Mouse (Mus musculus) limb, embryonic 15.5 days (tissue): ENCODE measurements around the gene Wfdc6a. TPM values are rescaled to one million over a fixed set of nuclear protein-coding genes. Genes with fewer than 3 reads are reported as not detected.

ENCODE experiments used
- polyA plus RNA-seq: library from polyadenylated mRNA; unstranded; fragments of >200 nt; fragmentation: Nextera tagmentation; extraction: Ambion mirVana; gene quantifications from 2 replicates; pipeline ENCODE4 v1.2.1, GENCODE M21; 2015

Gene Wfdc6a
- polyA plus RNA-seq, 1 experiment from 2014 or later: 0.19 TPM

Other genes starting within 250 kb of the Wfdc6a start
- gene Slpi, start 196.4 kb downstream of the Wfdc6a start, polyA plus RNA-seq: 4.3 TPM in 2 replicates
- 1.2 and 1.3 TPM in 2 replicates for gene Rbpjl, start 182.3 kb downstream of the Wfdc6a start, polyA plus RNA-seq
- gene Matn4, start 180.3 kb downstream of the Wfdc6a start, polyA plus RNA-seq: 108 and 113 TPM in 2 replicates
- gene Sdc4, start 141.6 kb downstream of the Wfdc6a start, polyA plus RNA-seq: 107 and 110 TPM in 2 replicates
- gene Sys1, start 128.5 kb downstream of the Wfdc6a start, polyA plus RNA-seq: 54.5 and 61.2 TPM in 2 replicates
- 11.0 and 12.2 TPM in 2 replicates for gene Gm20458, start 124.5 kb downstream of the Wfdc6a start, polyA plus RNA-seq
- gene Trp53tg5, start 111.7 kb downstream of the Wfdc6a start, polyA plus RNA-seq: not detected in 2 replicates
- 6.3 and 6.9 TPM in 2 replicates for gene Dbndd2, start 99.3 kb downstream of the Wfdc6a start, polyA plus RNA-seq
- gene Pigt, start 87.9 kb downstream of the Wfdc6a start, polyA plus RNA-seq: 65.0 and 67.5 TPM in 2 replicates
- gene Wfdc2, start 23.0 kb downstream of the Wfdc6a start, polyA plus RNA-seq: 18.3 and 31.2 TPM in 2 replicates
- gene Spint3, start 12.0 kb downstream of the Wfdc6a start, polyA plus RNA-seq: not detected in 2 replicates
- gene Eppin, start 8.1 kb upstream of the Wfdc6a start, polyA plus RNA-seq: not detected in 2 replicates
- not detected in 2 replicates for gene Wfdc6b, start 28.1 kb upstream of the Wfdc6a start, polyA plus RNA-seq
- not detected in 2 replicates for gene Wfdc8, start 28.2 kb upstream of the Wfdc6a start, polyA plus RNA-seq
- not detected in 2 replicates for gene Wfdc16, start 53.3 kb upstream of the Wfdc6a start, polyA plus RNA-seq
- gene Wfdc10, start 70.6 kb upstream of the Wfdc6a start, polyA plus RNA-seq: not detected in 2 replicates
- not detected in 2 replicates for gene Wfdc9, start 71.1 kb upstream of the Wfdc6a start, polyA plus RNA-seq
- not detected in 2 replicates for gene Wfdc11, start 88.6 kb upstream of the Wfdc6a start, polyA plus RNA-seq
- gene Wfdc13, start 99.7 kb upstream of the Wfdc6a start, polyA plus RNA-seq: 0.18 TPM in 1 of 2 replicates, not detected in the other
- gene Spint4, start 113.1 kb upstream of the Wfdc6a start, polyA plus RNA-seq: not detected in 2 replicates
- not detected in 2 replicates for gene Spint5, start 129.9 kb upstream of the Wfdc6a start, polyA plus RNA-seq
- 0.41 and 0.50 TPM in 2 replicates for gene Wfdc3, start 160.5 kb upstream of the Wfdc6a start, polyA plus RNA-seq
- 61.0 and 63.9 TPM in 2 replicates for gene Dnttip1, start 160.5 kb upstream of the Wfdc6a start, polyA plus RNA-seq
- 293 and 311 TPM in 2 replicates for gene Ube2c, start 184.5 kb upstream of the Wfdc6a start, polyA plus RNA-seq
- gene Tnnc2, start 194.5 kb upstream of the Wfdc6a start, polyA plus RNA-seq: 350 and 1,119 TPM in 2 replicates
- gene Snx21, start 200.4 kb upstream of the Wfdc6a start, polyA plus RNA-seq: 33.8 and 40.5 TPM in 2 replicates
- 16.8 and 20.7 TPM in 2 replicates for gene Acot8, start 219.4 kb upstream of the Wfdc6a start, polyA plus RNA-seq
- gene Zswim3, start 219.7 kb upstream of the Wfdc6a start, polyA plus RNA-seq: 7.5 and 7.9 TPM in 2 replicates
- 19.4 and 20.1 TPM in 2 replicates for gene Zswim1, start 237.2 kb upstream of the Wfdc6a start, polyA plus RNA-seq
- gene Spata25, start 243.1 kb upstream of the Wfdc6a start, polyA plus RNA-seq: not detected in 2 replicates
- 178 and 187 TPM in 2 replicates for gene Ctsa, start 247.4 kb upstream of the Wfdc6a start, polyA plus RNA-seq
- 5.8 and 9.3 TPM in 2 replicates for gene Neurl2, start 248.0 kb upstream of the Wfdc6a start, polyA plus RNA-seq